Mouse (Mus musculus) kidney, adult 2 months (tissue): ENCODE measurements around the gene Megf11. TPM values are rescaled to one million over a fixed set of nuclear protein-coding genes. Genes with fewer than 3 reads are reported as not detected.
A peak's percentile ranks its signal among the peaks of the same experiment; 100 is the strongest.

Experiments
- DNase-seq: peaks from one replicate; pipeline ENCODE4 v3.0.0; 2021
- H3K27ac ChIP-seq: fragments of 200-500 bp; 2 replicates; pipeline ENCODE4 v1.5.1; 2012; ENCODE audit warnings: low read depth, low read length, control low read depth, inconsistent platforms; ENCODE audit not compliant: insufficient read depth
- H3K27me3 ChIP-seq: fragments of 200-500 bp; replicated peaks from 2 replicates; pipeline ENCODE4 v1.6.1; 2012; ENCODE audit warnings: mild to moderate bottlenecking, moderate library complexity, low read length, inconsistent platforms; ENCODE audit not compliant: control insufficient read depth, insufficient read depth
- H3K36me3 ChIP-seq: fragments of 200-500 bp; 2 replicates; pipeline ENCODE4 v1.6.1; 2012; ENCODE audit warnings: mild to moderate bottlenecking, moderate library complexity, low read length, inconsistent platforms; ENCODE audit not compliant: control insufficient read depth, insufficient read depth
- H3K4me1 ChIP-seq: fragments of 200-500 bp; 2 replicates; pipeline ENCODE4 v1.6.1; 2011; ENCODE audit warnings: low read length; ENCODE audit not compliant: control insufficient read depth, insufficient read depth
- H3K4me3 ChIP-seq: fragments of 200-500 bp; 2 replicates; pipeline ENCODE4 v1.5.1; 2011; ENCODE audit warnings: mild to moderate bottlenecking, low read depth, low read length, control low read depth; ENCODE audit not compliant: insufficient read depth
- CTCF ChIP-seq: fragments of 200-500 bp; conservative IDR thresholded peaks from 2 replicates; pipeline ENCODE4 v1.5.1; 2011; ENCODE audit warnings: low read depth, mild to moderate bottlenecking, control low read depth, low read length, moderate library complexity, mixed read lengths; ENCODE audit not compliant: insufficient read depth, insufficient read length
- POLR2A ChIP-seq: fragments of 200-500 bp; IDR thresholded peaks from one replicate; pipeline ENCODE4 v1.6.1; 2011; ENCODE audit warnings: low read depth, low read length, control low read depth
- WGBS: fragments of 180-500 bp; shearing (Covaris S2); methylation state at CpG from one replicate; pipeline ENCODE4 v1.1.7; 2018; 5-methylcytosine and 5-hydroxymethylcytosine counted together
- polyA plus RNA-seq: library from polyadenylated mRNA; depleted of rRNA; stranded (reverse); fragments of >200 nt; gene quantifications from 2 replicates; pipeline ENCODE4 v1.2.3, GENCODE M21; 2012

The Megf11 gene
- polyA plus RNA-seq, 1 experiment = 0.16 TPM

- Histone ChIP-seq H3K36me3 (no peaks in the 10 kb centered on the region), H3K4me3 (no peak overlapping the region), H3K27ac (no peak overlapping the region), H3K27me3 (no peaks in the 10 kb centered on the region), H3K4me1 (no peaks in the 10 kb centered on the region)
- TF ChIP-seq POLR2A = no peak
- TF ChIP-seq CTCF = no peak
- no peak for DNase-seq
- 94% methylated on average over 2 of the region's 2 CpGs for WGBS
These were observed 41.8 kb upstream of the Megf11 start for GRCm38 (mm10) chr9:64343656-64344055.

DNA sequence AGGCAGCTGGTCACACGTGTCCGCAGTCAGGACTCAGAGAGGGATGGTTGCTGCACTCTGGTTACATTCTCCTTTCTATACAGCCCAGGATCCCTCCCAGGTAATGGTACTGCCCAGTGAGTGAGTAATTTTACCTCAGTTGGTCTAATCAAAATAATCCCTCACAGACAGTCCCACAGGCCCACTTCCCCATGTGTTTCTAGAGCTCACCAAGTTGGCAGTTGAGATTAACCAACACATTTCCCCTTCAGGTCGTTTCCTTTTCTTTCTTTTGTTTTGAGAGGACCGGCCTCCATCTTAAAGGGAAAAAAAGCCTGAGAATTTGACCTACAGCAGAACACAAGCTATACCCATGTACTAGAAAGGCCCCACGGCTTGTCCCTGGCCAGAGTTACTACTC, 39.5 kb upstream of the Megf11 start:
- 61% methylated on average over 5 of the region's 5 CpGs for WGBS
- H3K36me3 ChIP-seq = no peaks in the 10 kb centered on the region
- no peaks in the 10 kb centered on the region for H3K4me1 ChIP-seq
- no peak overlapping the region for H3K27ac ChIP-seq
- no peak overlapping the region for H3K4me3 ChIP-seq
- no peak for DNase-seq
- no peaks in the 10 kb centered on the region for H3K27me3 ChIP-seq
- TF ChIP-seq CTCF = no peak
- no peak for TF ChIP-seq POLR2A

DNA sequence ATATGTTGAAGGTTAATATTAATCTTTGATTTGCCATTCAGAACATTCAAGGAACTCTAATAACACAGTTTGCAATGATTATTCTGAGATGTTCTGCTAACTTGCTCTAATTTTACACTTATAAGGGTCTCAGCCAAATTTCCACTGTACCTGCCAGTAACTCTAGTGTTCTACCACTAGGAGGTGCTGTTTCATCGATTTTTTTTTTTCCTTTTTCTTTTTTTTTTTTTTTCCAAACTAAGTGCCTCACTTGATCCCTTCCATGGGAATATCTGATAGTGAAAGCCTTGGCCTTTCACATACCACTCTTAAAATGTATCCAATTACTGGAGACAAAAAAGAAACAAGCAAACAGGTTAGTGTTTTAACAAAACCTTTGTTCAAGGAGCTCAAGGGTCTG, 38.0 kb upstream of the Megf11 start:
- no peak for DNase-seq
- H3K27me3 ChIP-seq = no peaks in the 10 kb centered on the region
- no peaks in the 10 kb centered on the region for H3K36me3 ChIP-seq
- H3K4me1 ChIP-seq = no peaks in the 10 kb centered on the region
- no peak overlapping the region for H3K4me3 ChIP-seq
- 0% methylated on average over 1 of the region's 1 CpGs for WGBS
- TF ChIP-seq CTCF (no peak), POLR2A (no peak)
- H3K27ac ChIP-seq = no peak overlapping the region

DNA sequence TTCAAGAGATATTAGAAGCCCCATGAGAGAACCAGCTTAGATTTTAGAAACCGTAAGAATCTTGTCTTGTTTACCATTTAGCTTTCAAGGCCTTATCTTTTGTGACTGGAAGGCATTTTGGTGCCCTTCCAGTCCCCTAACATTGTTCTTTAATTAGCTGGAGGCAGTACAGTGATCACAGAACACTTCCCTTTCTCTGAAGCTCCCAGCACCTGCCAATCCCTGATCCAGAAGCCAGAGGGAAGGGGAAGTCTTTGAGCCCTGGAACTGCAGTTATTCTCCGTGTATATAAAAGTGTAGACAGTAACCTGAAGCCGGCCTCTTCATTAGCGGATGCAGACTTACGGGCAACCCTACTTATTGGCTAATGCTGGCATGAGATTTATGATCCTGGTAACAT, 35.9 kb upstream of the Megf11 start:
- Histone ChIP-seq H3K36me3 (no peaks in the 10 kb centered on the region), H3K4me1 (no peaks in the 10 kb centered on the region), H3K27ac (no peak overlapping the region), H3K27me3 (no peaks in the 10 kb centered on the region), H3K4me3 (no peak overlapping the region)
- TF ChIP-seq POLR2A = no peak
- TF ChIP-seq CTCF = no peak
- WGBS = 67% methylated on average over 5 of the region's 5 CpGs
- DNase-seq = no peak

DNA sequence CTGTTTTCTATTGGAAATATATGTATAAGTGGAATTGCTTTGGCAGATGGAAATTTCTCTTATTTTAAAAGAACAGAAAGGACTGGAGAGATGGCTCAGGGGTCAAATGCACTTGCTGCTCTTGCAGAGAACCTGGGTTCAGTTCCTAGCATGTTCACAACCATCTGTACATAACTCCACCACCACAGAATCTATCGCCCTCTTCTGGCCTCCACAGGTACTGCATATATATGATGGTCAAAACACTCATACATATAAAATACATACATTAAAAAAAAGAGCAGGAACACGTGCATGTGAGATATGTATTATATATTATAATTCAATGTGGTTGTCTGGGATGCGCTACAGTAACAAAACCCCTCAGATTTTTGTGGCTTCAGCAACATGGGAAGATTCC, 34.2 kb upstream of the Megf11 start:
- peak; percentile 29; the same call in 1 of the 2 replicates for TF ChIP-seq CTCF
- no peak for TF ChIP-seq POLR2A
- no peak overlapping the region for H3K27ac ChIP-seq
- WGBS = 52% methylated on average over 3 of the region's 3 CpGs

DNA sequence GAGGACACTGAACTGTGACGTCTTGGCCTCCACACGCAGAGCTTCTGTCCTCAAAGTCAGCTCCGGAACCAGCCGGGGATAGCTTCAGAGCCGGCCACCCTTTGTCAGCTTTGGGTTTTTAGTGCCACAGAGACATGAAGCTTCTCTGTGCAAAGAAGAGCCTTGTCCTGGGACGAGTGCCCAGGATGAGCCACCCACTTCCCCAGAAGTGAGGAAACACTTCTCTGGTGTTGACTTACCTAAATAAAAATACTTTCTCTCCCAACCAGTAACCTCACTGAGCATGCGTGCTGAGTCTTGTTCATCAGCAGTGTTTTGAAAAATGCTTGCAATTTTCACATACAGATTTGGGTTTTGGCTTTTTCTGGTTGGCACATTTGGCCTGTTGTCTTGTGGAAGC, 29.8 kb upstream of the Megf11 start:
- Histone ChIP-seq H3K27ac (no peak overlapping the region), H3K36me3 (no peaks in the 10 kb centered on the region), H3K4me3 (no peak overlapping the region), H3K27me3 (no peaks in the 10 kb centered on the region), H3K4me1 (no peaks in the 10 kb centered on the region)
- WGBS = 90% methylated on average over 7 of the region's 7 CpGs
- TF ChIP-seq CTCF (no peak), POLR2A (no peak)
- DNase-seq = no peak

More for the DNA sequence above, 34.2 kb upstream of the Megf11 start:
- Histone ChIP-seq H3K4me1 (no peaks in the 10 kb centered on the region), H3K36me3 (no peaks in the 10 kb centered on the region), H3K27me3 (no peaks in the 10 kb centered on the region), H3K4me3 (no peak overlapping the region)
- no peak for DNase-seq

DNA sequence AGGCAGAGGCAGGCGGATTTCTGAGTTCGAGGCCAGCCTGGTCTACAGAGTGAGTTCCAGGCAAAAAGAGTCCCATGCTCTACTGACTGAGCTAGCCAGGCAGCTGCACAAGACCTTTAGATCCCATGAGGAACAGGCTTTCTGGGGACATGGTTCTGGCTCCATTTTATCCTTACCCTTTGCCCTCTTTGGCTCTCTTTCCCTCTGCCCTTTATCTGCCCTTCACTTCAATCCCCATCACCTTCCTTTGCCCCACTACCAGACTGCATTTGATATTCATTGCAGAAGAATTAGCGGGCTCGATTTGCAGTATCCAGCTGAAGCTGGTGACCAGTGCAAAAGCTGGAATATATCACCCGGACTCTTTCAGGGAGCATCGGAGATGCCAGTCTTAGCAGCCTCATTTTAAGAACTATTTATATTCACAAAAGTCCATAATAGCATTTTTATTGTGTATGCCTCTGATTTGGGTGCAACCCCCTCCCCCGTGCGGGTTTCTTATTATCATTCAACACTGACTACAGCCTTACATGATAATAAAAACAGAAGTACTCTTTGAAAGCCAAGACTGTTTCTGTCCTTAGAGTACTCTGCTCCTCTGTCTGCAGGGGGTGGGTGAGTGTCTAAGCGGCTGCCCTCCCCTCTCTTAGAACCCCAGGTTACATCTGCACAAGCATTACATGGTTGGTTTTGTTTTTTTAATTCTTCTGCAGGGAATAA, 24.0 kb upstream of the Megf11 start:
- Histone ChIP-seq H3K27ac (no peak overlapping the region), H3K27me3 (no peaks in the 10 kb centered on the region), H3K4me1 (no peaks in the 10 kb centered on the region), H3K36me3 (no peaks in the 10 kb centered on the region), H3K4me3 (no peak overlapping the region)
- no peak for DNase-seq
- TF ChIP-seq CTCF (no peak), POLR2A (no peak)
- WGBS = 78% methylated on average over 9 of the region's 9 CpGs

DNA sequence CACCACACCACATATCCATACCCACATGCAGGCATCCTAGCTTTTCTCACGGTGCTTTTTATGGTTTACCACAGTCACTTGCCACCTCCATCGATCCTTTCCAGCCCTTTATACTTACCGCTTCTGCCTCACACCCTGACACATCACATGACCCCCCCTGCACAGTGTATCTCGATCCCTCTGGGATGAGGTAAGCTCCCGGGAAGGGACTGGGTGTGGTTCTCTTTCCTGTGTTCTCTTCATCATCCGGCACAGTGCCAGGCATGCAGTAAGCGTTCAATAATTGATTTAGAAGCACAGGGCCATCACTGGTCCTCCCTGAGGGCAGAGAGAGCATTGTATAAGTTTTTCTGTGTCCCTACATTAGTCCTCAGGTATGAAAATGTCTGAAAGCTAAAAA, 15.6 kb upstream of the Megf11 start:
- no peaks in the 10 kb centered on the region for H3K4me1 ChIP-seq
- H3K27me3 ChIP-seq = no peaks in the 10 kb centered on the region
- DNase-seq = no peak
- no peaks in the 10 kb centered on the region for H3K36me3 ChIP-seq
- H3K4me3 ChIP-seq = no peak overlapping the region
- H3K27ac ChIP-seq = no peak overlapping the region
- TF ChIP-seq CTCF = no peak
- no peak for TF ChIP-seq POLR2A
- 67% methylated on average over 7 of the region's 7 CpGs for WGBS
